11 mouse cellular contexts compared by ENCODE assay signal in the genomic region with DNA sequence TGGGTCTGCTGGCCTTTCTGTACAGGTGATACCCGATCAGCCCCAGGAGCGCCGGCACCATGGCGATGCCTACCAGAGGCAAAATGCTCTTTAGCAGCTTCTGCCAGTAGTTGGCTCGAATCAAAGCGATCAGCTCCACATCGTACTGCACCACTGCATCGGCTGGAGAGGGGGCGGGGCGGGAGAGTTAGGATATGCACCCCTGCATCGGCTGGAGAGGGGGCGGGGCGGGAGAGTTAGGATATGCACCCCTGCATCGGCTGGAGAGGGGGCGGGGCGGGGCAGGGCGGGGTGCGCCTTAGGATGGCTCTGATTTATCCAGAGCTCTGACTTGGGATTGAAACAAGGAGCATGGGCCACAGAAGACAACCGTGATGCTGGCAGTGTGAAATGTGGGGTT. TPM values are rescaled to one million over a fixed set of nuclear protein-coding genes. Genes with fewer than 3 reads are reported as not detected.
A peak's percentile ranks its signal among the peaks of the same experiment; 100 is the strongest.
DNase-seq lines count a peak whose midpoint lies in the region; ATAC-seq and TF ChIP-seq lines count a peak whose summit lies in the region.
"Had no signal": no experiment of that assay in that cellular context is flagged by ENCODE, and none has a peak within 500 bp of the region (broad histone marks: within the 10 kb centered on the region; RNA-seq: fewer than 3 reads in every experiment).

No protein-coding gene starts in this region.

- no peaks in the 10 kb centered on the region for H3K36me3 ChIP-seq in intestine, embryonic 15.5 days
- H3K36me3 ChIP-seq in intestine, embryonic 16.5 days (ENCODE audit: control insufficient read depth, insufficient read depth, low read length): no peaks in the 10 kb centered on the region
- no peaks in the 10 kb centered on the region for H3K36me3 ChIP-seq in stomach, embryonic 14.5 days (ENCODE audit: control insufficient read depth, insufficient read depth, low read length)
- H3K36me3 ChIP-seq in stomach, postnatal 0 days (ENCODE audit: control insufficient read depth, insufficient read depth, low read length): no peaks in the 10 kb centered on the region
- H3K36me3 ChIP-seq in limb, embryonic 12.5 days: no peaks in the 10 kb centered on the region

- H3K9me3 ChIP-seq in intestine, embryonic 15.5 days: no peaks in the 10 kb centered on the region
- H3K9me3 ChIP-seq in intestine, embryonic 16.5 days (ENCODE audit: control insufficient read depth, low read length): no peaks in the 10 kb centered on the region
- no peaks in the 10 kb centered on the region for H3K9me3 ChIP-seq in stomach, embryonic 14.5 days (ENCODE audit: control insufficient read depth, low read depth, low read length)
- no peaks in the 10 kb centered on the region for H3K9me3 ChIP-seq in stomach, postnatal 0 days (ENCODE audit: control insufficient read depth, low read length)
- H3K9me3 ChIP-seq in limb, embryonic 12.5 days: no peaks in the 10 kb centered on the region

- peaks cover 26% of the 10 kb centered on the region for H3K4me1 ChIP-seq in intestine, embryonic 15.5 days (replicated peaks)
- H3K4me1 ChIP-seq in intestine, embryonic 16.5 days (ENCODE audit: control insufficient read depth, insufficient read depth, low read length): peaks cover 15% of the 10 kb centered on the region; the same call in 1 of the 2 replicates
- H3K4me1 ChIP-seq in stomach, embryonic 14.5 days (ENCODE audit: control insufficient read depth, insufficient read depth, low read length): 0 out of 2 replicates have a peak, but pooled peaks cover 12% of the 10 kb centered on the region
- H3K4me1 ChIP-seq in stomach, postnatal 0 days (replicated peaks; ENCODE audit: control insufficient read depth, insufficient read depth): peaks cover 3% of the 10 kb centered on the region; the same call in 1 of the 2 replicates
- peaks cover 46% of the 10 kb centered on the region for H3K4me1 ChIP-seq in limb, embryonic 12.5 days (replicated peaks)
- no peaks in the 10 kb centered on the region for H3K4me1 ChIP-seq in cerebellum, adult 2 months (ENCODE audit: control insufficient read depth, insufficient read depth, low read length)

- no peak overlapping the region for H3K9ac ChIP-seq in intestine, embryonic 15.5 days
- no peak overlapping the region for H3K9ac ChIP-seq in intestine, embryonic 16.5 days (ENCODE audit: low read depth, low read length)
- H3K9ac ChIP-seq in stomach, embryonic 14.5 days (replicated peaks; ENCODE audit: low read depth, low read length): no peak overlapping the region
- no peak overlapping the region for H3K9ac ChIP-seq in stomach, postnatal 0 days (ENCODE audit: low read length)
- 0 out of 2 replicates have a peak overlapping the region, but pooled peaks have one; percentile 27 for H3K9ac ChIP-seq in limb, embryonic 12.5 days (replicated peaks)

- H3K27me3 ChIP-seq in intestine, embryonic 15.5 days (replicated peaks): 0 out of 2 replicates have a peak, but pooled peaks cover 3% of the 10 kb centered on the region
- no peaks in the 10 kb centered on the region for H3K27me3 ChIP-seq in intestine, embryonic 16.5 days (replicated peaks; ENCODE audit: control insufficient read depth, insufficient read depth, low read length)
- H3K27me3 ChIP-seq in stomach, embryonic 14.5 days (ENCODE audit: control insufficient read depth, insufficient read depth, low read length): no peaks in the 10 kb centered on the region
- no peaks in the 10 kb centered on the region for H3K27me3 ChIP-seq in stomach, postnatal 0 days (ENCODE audit: control insufficient read depth, insufficient read depth, low read length)
- peaks cover 7% of the 10 kb centered on the region for H3K27me3 ChIP-seq in limb, embryonic 12.5 days
- no peaks in the 10 kb centered on the region for H3K27me3 ChIP-seq in cerebellum, adult 2 months (ENCODE audit: control insufficient read depth, insufficient read depth, low read length)

- TF ChIP-seq POLR2A in cerebellum, adult 2 months (IDR thresholded peaks at IDR 0.05; ENCODE audit: borderline replicate concordance, insufficient read depth, low read length): no peak

- no peak for TF ChIP-seq EP300 in stomach, postnatal 0 days (optimal IDR thresholded peaks at IDR 0.05)

- peak overlapping the region; percentile 27 for H3K4me2 ChIP-seq in intestine, embryonic 15.5 days (replicated peaks)
- H3K4me2 ChIP-seq in intestine, embryonic 16.5 days (ENCODE audit: low read depth, low read length): no peak overlapping the region
- H3K4me2 ChIP-seq in stomach, embryonic 14.5 days (replicated peaks; ENCODE audit: low read depth, low read length): peak overlapping the region; percentile 7; the same call in 1 of the 2 replicates
- no peak overlapping the region for H3K4me2 ChIP-seq in stomach, postnatal 0 days (replicated peaks; ENCODE audit: low read depth)
- peak overlapping the region; percentile 41 for H3K4me2 ChIP-seq in limb, embryonic 12.5 days

- no peak overlapping the region for H3K4me3 ChIP-seq in intestine, embryonic 15.5 days (replicated peaks)
- no peak overlapping the region for H3K4me3 ChIP-seq in intestine, embryonic 16.5 days (ENCODE audit: low read length)
- no peak overlapping the region for H3K4me3 ChIP-seq in stomach, embryonic 14.5 days (ENCODE audit: low read depth, low read length)
- no peak overlapping the region for H3K4me3 ChIP-seq in stomach, postnatal 0 days (ENCODE audit: low read depth, low read length)
- 0 out of 2 replicates have a peak overlapping the region, but pooled peaks have one; percentile 4 for H3K4me3 ChIP-seq in limb, embryonic 12.5 days (replicated peaks)
- no peak overlapping the region for H3K4me3 ChIP-seq in cerebellum, adult 2 months (replicated peaks; ENCODE audit: insufficient read depth, low read depth, low read length)

- DNase-seq in stomach, postnatal 0 days (ENCODE audit: low spot score): no peak
- no peak for DNase-seq in layer of hippocampus, adult 9-11 months
- DNase-seq in cerebellum, adult 2 months: no peak
- DNase-seq in urinary bladder, postnatal 10 days (ENCODE audit: low spot score): no peak
- DNase-seq: right cerebral cortex, postnatal 25 days; thymus, postnatal 14 days had no signal

- no peak for ATAC-seq in intestine, embryonic 15.5 days
- no peak for ATAC-seq in intestine, embryonic 16.5 days
- no peak for ATAC-seq in stomach, embryonic 14.5 days (ENCODE audit: insufficient number of reproducible peaks, insufficient read depth, low FRiP score, low read depth)
- ATAC-seq in stomach, postnatal 0 days (ENCODE audit: low FRiP score, low TSS enrichment): no peak
- no peak for ATAC-seq in limb, embryonic 12.5 days (ENCODE audit: insufficient number of reproducible peaks, insufficient read depth, low FRiP score, low TSS enrichment, low read depth)

- no peak for TF ChIP-seq CTCF in stomach, postnatal 0 days (IDR thresholded peaks at IDR 0.05; ENCODE audit: low read depth)
- no peak for TF ChIP-seq CTCF in cerebellum, adult 2 months (IDR thresholded peaks at IDR 0.05; ENCODE audit: borderline replicate concordance, insufficient read depth, low read depth, low read length)

- H3K27ac ChIP-seq in intestine, embryonic 15.5 days: no peak overlapping the region
- H3K27ac ChIP-seq in intestine, embryonic 16.5 days (ENCODE audit: low read length): no peak overlapping the region
- no peak overlapping the region for H3K27ac ChIP-seq in stomach, embryonic 14.5 days (ENCODE audit: low read length)
- H3K27ac ChIP-seq in stomach, postnatal 0 days (replicated peaks): no peak overlapping the region
- H3K27ac ChIP-seq in limb, embryonic 12.5 days: no peak overlapping the region
- no peak overlapping the region for H3K27ac ChIP-seq in cerebellum, adult 2 months (ENCODE audit: insufficient read depth, low read length)

- WGBS in intestine, embryonic 15.5 days: 33% methylated on average over 19 of the region's 19 CpGs
- WGBS in intestine, embryonic 16.5 days: 25% methylated on average over 19 of the region's 19 CpGs
- 28% methylated on average over 19 of the region's 19 CpGs for WGBS in stomach, embryonic 14.5 days
- WGBS in stomach, postnatal 0 days: 33% methylated on average over 19 of the region's 19 CpGs
- WGBS in limb, embryonic 12.5 days: 31% methylated on average over 19 of the region's 19 CpGs
- WGBS in cerebellum, adult 2 months: 30% methylated on average over 19 of the region's 19 CpGs

RNA-seq across cellular contexts. Expression of a gene that starts 3.6 kb away (rescaled TPM):
- 68.0 and 117 TPM in 2 replicates for polyA plus RNA-seq in intestine, embryonic 15.5 days (2015; fragmentation: Nextera tagmentation; extraction: Ambion mirVana)
- polyA plus RNA-seq in intestine, embryonic 16.5 days (2015; fragmentation: Nextera tagmentation; extraction: Ambion mirVana): 96.8 and 108 TPM in 2 replicates
- 38.1 and 39.2 TPM in 2 replicates for polyA plus RNA-seq in stomach, embryonic 14.5 days (2014; fragmentation: Nextera tagmentation; extraction: Ambion mirVana)
- polyA plus RNA-seq in stomach, postnatal 0 days (2015; fragmentation: Nextera tagmentation; extraction: Ambion mirVana): 117 and 127 TPM in 2 replicates
- polyA plus RNA-seq in limb, embryonic 12.5 days (2016; fragmentation: Nextera tagmentation; extraction: Ambion mirVana): 25.4 and 28.0 TPM in 2 replicates
- 4.1 and 4.7 TPM in 2 replicates for polyA plus RNA-seq in cerebellum, adult 2 months (2012; rRNA removed)

RNA-seq across cellular contexts. Expression of a gene that starts 16.4 kb away (rescaled TPM):
- 0.67 and 0.92 TPM in 2 replicates for polyA plus RNA-seq in intestine, embryonic 15.5 days (2015; fragmentation: Nextera tagmentation; extraction: Ambion mirVana)
- polyA plus RNA-seq in intestine, embryonic 16.5 days (2015; fragmentation: Nextera tagmentation; extraction: Ambion mirVana): 0.66 and 0.70 TPM in 2 replicates
- 1.2 and 1.4 TPM in 2 replicates for polyA plus RNA-seq in stomach, embryonic 14.5 days (2014; fragmentation: Nextera tagmentation; extraction: Ambion mirVana)
- polyA plus RNA-seq in stomach, postnatal 0 days (2015; fragmentation: Nextera tagmentation; extraction: Ambion mirVana): 0.70 and 0.76 TPM in 2 replicates
- 0.50 and 0.70 TPM in 2 replicates for polyA plus RNA-seq in limb, embryonic 12.5 days (2016; fragmentation: Nextera tagmentation; extraction: Ambion mirVana)
- 4.8 TPM in 2 replicates for polyA plus RNA-seq in cerebellum, adult 2 months (2012; rRNA removed)
- polyA plus RNA-seq: liver, embryonic 16.5 days had no signal

RNA-seq across cellular contexts. Expression of a gene that starts 38.6 kb away (rescaled TPM):
- 39.8 and 43.6 TPM in 2 replicates for polyA plus RNA-seq in intestine, embryonic 15.5 days (2015; fragmentation: Nextera tagmentation; extraction: Ambion mirVana)
- 35.4 and 40.1 TPM in 2 replicates for polyA plus RNA-seq in intestine, embryonic 16.5 days (2015; fragmentation: Nextera tagmentation; extraction: Ambion mirVana)
- polyA plus RNA-seq in stomach, embryonic 14.5 days (2014; fragmentation: Nextera tagmentation; extraction: Ambion mirVana): 33.2 and 34.5 TPM in 2 replicates
- 29.5 and 33.1 TPM in 2 replicates for polyA plus RNA-seq in stomach, postnatal 0 days (2015; fragmentation: Nextera tagmentation; extraction: Ambion mirVana)
- 46.5 and 54.1 TPM in 2 replicates for polyA plus RNA-seq in limb, embryonic 12.5 days (2016; fragmentation: Nextera tagmentation; extraction: Ambion mirVana)
- 202 and 210 TPM in 2 replicates for polyA plus RNA-seq in cerebellum, adult 2 months (2012; rRNA removed)

RNA-seq across cellular contexts. Expression of a gene that starts 47.2 kb away (rescaled TPM):
- 0.97 and 1.1 TPM in 2 replicates for polyA plus RNA-seq in intestine, embryonic 15.5 days (2015; fragmentation: Nextera tagmentation; extraction: Ambion mirVana)
- polyA plus RNA-seq in intestine, embryonic 16.5 days (2015; fragmentation: Nextera tagmentation; extraction: Ambion mirVana): 0.95 and 1.1 TPM in 2 replicates
- 0.75 and 0.83 TPM in 2 replicates for polyA plus RNA-seq in stomach, embryonic 14.5 days (2014; fragmentation: Nextera tagmentation; extraction: Ambion mirVana)
- polyA plus RNA-seq in stomach, postnatal 0 days (2015; fragmentation: Nextera tagmentation; extraction: Ambion mirVana): 0.35 and 0.46 TPM in 2 replicates
- polyA plus RNA-seq in limb, embryonic 12.5 days (2016; fragmentation: Nextera tagmentation; extraction: Ambion mirVana): 0.24 and 0.54 TPM in 2 replicates
- 42.4 and 47.4 TPM in 2 replicates for polyA plus RNA-seq in cerebellum, adult 2 months (2012; rRNA removed)

RNA-seq across cellular contexts. Expression of a gene that starts 53.5 kb away (rescaled TPM):
- polyA plus RNA-seq in intestine, embryonic 15.5 days (2015; fragmentation: Nextera tagmentation; extraction: Ambion mirVana): not detected in 2 replicates
- polyA plus RNA-seq in intestine, embryonic 16.5 days (2015; fragmentation: Nextera tagmentation; extraction: Ambion mirVana): 0.09 TPM in 1 of 2 replicates, not detected in the other
- polyA plus RNA-seq in stomach, embryonic 14.5 days (2014; fragmentation: Nextera tagmentation; extraction: Ambion mirVana): not detected in 2 replicates
- 0.11 TPM in 1 of 2 replicates, not detected in the other for polyA plus RNA-seq in stomach, postnatal 0 days (2015; fragmentation: Nextera tagmentation; extraction: Ambion mirVana)
- polyA plus RNA-seq in limb, embryonic 12.5 days (2016; fragmentation: Nextera tagmentation; extraction: Ambion mirVana): 1.5 and 1.7 TPM in 2 replicates
- polyA plus RNA-seq in cerebellum, adult 2 months (2012; rRNA removed): 0.15 and 0.22 TPM in 2 replicates
- polyA plus RNA-seq: liver, embryonic 16.5 days had no signal

Comparison
In these comparisons a context has a peak if more than half of its experiments do, and no peak if none do; other contexts are left out.
1. H3K4me2 ChIP-seq: peak in intestine, embryonic 15.5 days (single experiment), stomach, embryonic 14.5 days (single experiment) and limb, embryonic 12.5 days (single experiment); none in intestine, embryonic 16.5 days (single experiment) and stomach, postnatal 0 days (single experiment).